Mouse (Mus musculus) embryonic facial prominence, embryonic 15.5 days (tissue): ENCODE measurements around the gene Olfr1414. TPM values are rescaled to one million over a fixed set of nuclear protein-coding genes. Genes with fewer than 3 reads are reported as not detected.

Experiments used
- ATAC-seq: fragments of 200-750 bp; cut with Nextera tagmentation; 2 replicates; pipeline ENCODE4 v1.8.0; 2017; ENCODE audit warnings: low read depth, moderate TSS enrichment; ENCODE audit not compliant: insufficient number of reproducible peaks, low FRiP score, low TSS enrichment
- H3K27ac ChIP-seq: fragments of 300-500 bp; sonication (generic); replicated peaks from 2 replicates; pipeline ENCODE4 v1.5.1; 2015; ENCODE audit warnings: mild to moderate bottlenecking, inconsistent platforms
- H3K27me3 ChIP-seq: fragments of 300-500 bp; sonication (generic); 2 replicates; pipeline ENCODE4 v1.6.1; 2015; ENCODE audit warnings: inconsistent platforms
- H3K36me3 ChIP-seq: fragments of 300-500 bp; sonication (generic); 2 replicates; pipeline ENCODE4 v1.6.1; 2015; ENCODE audit warnings: mild to moderate bottlenecking, inconsistent platforms
- H3K4me1 ChIP-seq: fragments of 300-500 bp; sonication (generic); 2 replicates; pipeline ENCODE4 v1.6.1; 2015; ENCODE audit warnings: inconsistent platforms
- H3K4me2 ChIP-seq: fragments of 300-500 bp; sonication (generic); replicated peaks from 2 replicates; pipeline ENCODE4 v1.6.1; 2015; ENCODE audit warnings: mild to moderate bottlenecking, inconsistent platforms
- H3K4me3 ChIP-seq: fragments of 300-500 bp; sonication (generic); replicated peaks from 2 replicates; pipeline ENCODE4 v1.5.1; 2015; ENCODE audit warnings: mild to moderate bottlenecking, inconsistent platforms
- H3K9ac ChIP-seq: fragments of 300-500 bp; sonication (generic); 2 replicates; pipeline ENCODE4 v1.6.1; 2015; ENCODE audit warnings: inconsistent platforms
- H3K9me3 ChIP-seq: fragments of 300-500 bp; sonication (generic); replicated peaks from 2 replicates; pipeline ENCODE4 v1.6.1; 2016; ENCODE audit warnings: inconsistent platforms
- WGBS: fragments of 180-500 bp; shearing (Covaris S2); methylation state at CpG from one replicate; pipeline ENCODE4 v1.1.7; 2015; 5-methylcytosine and 5-hydroxymethylcytosine counted together
- microRNA-seq: library from miRNA; unstranded; fragments of <30 nt; microRNA quantifications from one replicate; pipeline ENCODE4, GENCODE M21; 2016; ENCODE audit warnings: borderline number of aligned reads
- polyA plus RNA-seq: library from polyadenylated mRNA; unstranded; fragments of >200 nt; fragmentation: Nextera tagmentation; extraction: Ambion mirVana; gene quantifications from 2 replicates; pipeline ENCODE4 v1.2.1, GENCODE M21; 2015

Gene Olfr1414
- polyA plus RNA-seq, 1 experiment from 2014 or later = not detected

- Histone ChIP-seq H3K27me3 (no peaks in the 10 kb centered on the region), H3K4me3 (peak within 1 kb of the TSS; percentile 98), H3K36me3 (peaks cover 24% of the 10 kb centered on the region), H3K27ac (peak within 1 kb of the TSS; percentile 86), H3K4me1 (peaks cover 15% of the 10 kb centered on the region), H3K9me3 (no peaks in the 10 kb centered on the region), H3K9ac (peak within 1 kb of the TSS; percentile 93), H3K4me2 (peak within 1 kb of the TSS; percentile 88)
- under 1% methylated on average over 67 of the region's 67 CpGs for WGBS
- peak; percentile 93 for ATAC-seq
Observed at GRCm38 (mm10) chr1:92473165-92474041, 45.1 kb downstream of the Olfr1414 start, which contains the start of gene Ndufa10. TSS of gene Ndufa10 (minus strand) at chr1:92473860.

- no peak for ATAC-seq
- H3K4me3 ChIP-seq = no peak overlapping the region
- no peak overlapping the region for H3K9ac ChIP-seq
- peaks cover 11% of the 10 kb centered on the region for H3K4me1 ChIP-seq
- WGBS = 89% methylated on average over 4 of the region's 4 CpGs
- H3K27ac ChIP-seq = no peak overlapping the region
- no peak overlapping the region for H3K4me2 ChIP-seq
- H3K36me3 ChIP-seq = peaks cover 69% of the 10 kb centered on the region
- H3K9me3 ChIP-seq = no peaks in the 10 kb centered on the region
- H3K27me3 ChIP-seq = no peaks in the 10 kb centered on the region
Observed at GRCm38 (mm10) chr1:92468891-92469290, 49.6 kb downstream of the Olfr1414 start.

GRCm38 (mm10) chr1:92458416-92458815 lies 60.0 kb downstream of the Olfr1414 start:
- Histone ChIP-seq H3K4me3 (no peak overlapping the region), H3K4me1 (no peaks in the 10 kb centered on the region), H3K27ac (no peak overlapping the region), H3K9me3 (0 out of 2 replicates have a peak, but pooled peaks cover 3% of the 10 kb centered on the region), H3K27me3 (no peaks in the 10 kb centered on the region), H3K4me2 (no peak overlapping the region), H3K9ac (no peak overlapping the region), H3K36me3 (peaks cover 86% of the 10 kb centered on the region)
- 91% methylated on average over 6 of the region's 6 CpGs for WGBS
- no peak for ATAC-seq

GRCm38 (mm10) chr1:92457758-92458157 lies 60.7 kb downstream of the Olfr1414 start:
- Histone ChIP-seq H3K27ac (no peak overlapping the region), H3K9me3 (0 out of 2 replicates have a peak, but pooled peaks cover 3% of the 10 kb centered on the region), H3K27me3 (no peaks in the 10 kb centered on the region), H3K4me2 (no peak overlapping the region), H3K4me1 (no peaks in the 10 kb centered on the region), H3K36me3 (peaks cover 84% of the 10 kb centered on the region), H3K4me3 (no peak overlapping the region), H3K9ac (no peak overlapping the region)
- no peak for ATAC-seq

Small RNA genes within 50 kb of the gene (microRNA-seq; reads per million reads assigned to microRNA genes)
- gene Mir6900 = 1.6 reads per million

Other genes starting within 250 kb of the Olfr1414 start
- gene Ndufa10, start 44.8 kb downstream of the Olfr1414 start, polyA plus RNA-seq = 249 and 278 TPM in 2 replicates
- gene Olfr1416, start 33.5 kb downstream of the Olfr1414 start, polyA plus RNA-seq = not detected in 2 replicates
- gene Olfr1415, start 22.6 kb downstream of the Olfr1414 start, polyA plus RNA-seq = not detected in 2 replicates
- not detected in 2 replicates for gene Olfr1413, start 52.7 kb upstream of the Olfr1414 start, polyA plus RNA-seq
- not detected in 2 replicates for gene Olfr1412, start 67.1 kb upstream of the Olfr1414 start, polyA plus RNA-seq
- not detected in 2 replicates for gene Olfr1411, start 75.8 kb upstream of the Olfr1414 start, polyA plus RNA-seq
- gene Olfr1410, start 87.1 kb upstream of the Olfr1414 start, polyA plus RNA-seq = 0.17 TPM in 1 of 2 replicates, not detected in the other
- 0.05 TPM in 1 of 2 replicates, not detected in the other for gene Olfr12, start 99.1 kb upstream of the Olfr1414 start, polyA plus RNA-seq
- 403 and 419 TPM in 2 replicates for gene Cops9, start 123.3 kb upstream of the Olfr1414 start, polyA plus RNA-seq
- gene Otos, start 130.2 kb upstream of the Olfr1414 start, polyA plus RNA-seq = 0.11 and 0.17 TPM in 2 replicates